In genomic region chr5:22519708-22520107, GRCm38 (mm10) we compare ENCODE assay signal across 28 mouse cellular contexts.
"Had no signal": no experiment of that assay in that cellular context is flagged by ENCODE, and none has a peak within 500 bp of the region (broad histone marks: within the 10 kb centered on the region; RNA-seq: fewer than 3 reads in every experiment).

No protein-coding gene starts in this region.

- H3K4me3 ChIP-seq: heart, adult 2 months; heart, embryonic 13.5 days; heart, embryonic 15.5 days; hindbrain, embryonic 10.5 days; hindbrain, embryonic 12.5 days; intestine, embryonic 15.5 days; layer of hippocampus, adult 2 months; left cerebral cortex, adult 2 months; limb, embryonic 10.5 days; limb, embryonic 12.5 days; liver, embryonic 13.5 days had no signal

- DNase-seq: gastrocnemius, postnatal 10 days; gastrocnemius, postnatal 25 days; heart, adult 11 months; heart, adult 2 months; heart, postnatal 14 days; heart, postnatal 4 days; kidney, adult 18-20 months; kidney, adult 8-10 months; kidney, postnatal 10 days; kidney, postnatal 25 days; kidney, postnatal 4 days; liver; liver, embryonic 13.5 days had no signal

- H3K4me2 ChIP-seq: heart, embryonic 11.5 days; heart, embryonic 13.5 days; heart, embryonic 15.5 days; hindbrain, embryonic 12.5 days; hindbrain, embryonic 14.5 days; intestine, embryonic 15.5 days; limb, embryonic 12.5 days; liver, embryonic 11.5 days; liver, embryonic 13.5 days had no signal

- H3K27me3 ChIP-seq: heart, embryonic 13.5 days; heart, embryonic 15.5 days; hindbrain, embryonic 12.5 days; intestine, embryonic 15.5 days; limb, embryonic 12.5 days; liver, embryonic 13.5 days had no signal

- H3K9ac ChIP-seq: heart, embryonic 13.5 days; heart, embryonic 15.5 days; hindbrain, embryonic 12.5 days; hindbrain, embryonic 14.5 days; intestine, embryonic 15.5 days; limb, embryonic 12.5 days; liver, embryonic 13.5 days had no signal

- ATAC-seq: hindbrain, embryonic 16.5 days; inflammation-experienced regulatory T-cells, adult 6 months; intestine, embryonic 15.5 days; intestine, postnatal 0 days had no signal

- H3K4me1 ChIP-seq: heart, embryonic 13.5 days; heart, embryonic 15.5 days; hindbrain, embryonic 10.5 days; hindbrain, embryonic 12.5 days; intestine, embryonic 15.5 days; limb, embryonic 10.5 days; limb, embryonic 12.5 days; liver, embryonic 13.5 days had no signal

- H3K9me3 ChIP-seq: heart, embryonic 13.5 days; heart, embryonic 15.5 days; hindbrain, embryonic 10.5 days; hindbrain, embryonic 12.5 days; intestine, embryonic 15.5 days; limb, embryonic 10.5 days; limb, embryonic 12.5 days; liver, embryonic 13.5 days had no signal

- H3K27ac ChIP-seq: heart, adult 2 months; heart, embryonic 13.5 days; heart, embryonic 15.5 days; hindbrain, embryonic 10.5 days; hindbrain, embryonic 12.5 days; hindbrain, embryonic 14.5 days; intestine, embryonic 15.5 days; layer of hippocampus, adult 2 months; left cerebral cortex, adult 2 months; limb, embryonic 10.5 days; limb, embryonic 12.5 days; liver, embryonic 13.5 days had no signal
